Mouse (Mus musculus) stomach, postnatal 0 days (tissue): Measurements from ENCODE around the gene Adamtsl4.

ENCODE experiments used
- CTCF ChIP-seq: IDR thresholded peaks from 2 replicates; pipeline ENCODE4 v1.5.1; 2016; ENCODE audit warnings: antibody characterized with exemption, low read depth, mild to moderate bottlenecking, moderate library complexity
- EP300 ChIP-seq: optimal IDR thresholded peaks from 2 replicates; pipeline ENCODE3; 2016; ENCODE audit warnings: antibody characterized with exemption

DNA sequence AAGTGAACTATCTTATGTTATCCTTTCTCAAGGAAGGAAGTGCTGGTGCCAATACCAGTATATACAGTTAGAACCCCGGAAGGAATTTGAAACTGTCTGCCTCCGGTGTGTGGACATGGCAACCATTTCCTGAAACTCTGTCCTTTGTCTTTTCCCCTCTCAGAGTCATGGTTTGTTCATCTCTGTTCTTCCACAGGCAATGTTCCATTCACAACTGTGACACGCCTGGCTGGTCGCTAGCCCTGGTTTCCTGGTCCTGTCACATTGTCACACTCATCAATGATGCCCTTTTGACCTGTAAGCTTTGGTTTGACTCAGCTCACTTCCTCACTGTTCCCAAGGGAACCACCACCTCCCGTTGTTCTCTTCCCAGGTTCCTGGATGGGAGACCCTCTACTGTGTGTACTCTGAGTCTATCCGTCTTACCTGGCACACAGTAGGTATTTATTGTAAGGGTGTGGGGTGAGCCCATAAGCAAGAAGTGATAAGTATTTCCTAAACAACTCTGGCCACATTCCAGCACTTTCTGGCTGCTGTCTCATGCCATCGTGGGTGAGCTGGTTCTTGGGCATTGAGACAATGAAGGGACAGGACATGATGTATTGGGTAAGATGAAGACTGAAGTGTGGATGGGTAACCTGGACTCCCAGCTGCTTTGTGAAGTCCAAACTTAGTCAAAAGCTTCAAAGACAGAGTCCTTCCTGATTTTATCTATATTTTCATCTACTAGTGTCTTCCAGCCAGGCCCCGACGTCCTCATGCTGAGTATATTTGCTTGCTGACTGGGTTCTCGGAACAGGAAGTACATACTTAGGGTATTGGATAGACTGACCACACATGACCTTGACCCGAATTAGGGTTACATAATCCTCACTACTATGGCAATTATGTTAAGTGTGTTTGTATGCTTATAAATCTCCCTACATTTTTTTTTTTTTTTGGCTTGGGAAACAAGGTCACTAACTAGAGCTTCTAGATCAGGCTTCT, 6.4 kb upstream of the Adamtsl4 start:
- TF ChIP-seq CTCF (no peak), EP300 (no peak)
